Mouse (Mus musculus) bone marrow, adult 2 months (tissue): ENCODE measurements at regions not wholly inside any gene's neighbourhood (a gene's known extent, or its start where the extent isn't known, plus 50 kb on each side); places are given as distances from the start of the nearest gene placed in this dataset.

Experiments
- CTCF ChIP-seq: fragments of 200-500 bp; IDR thresholded peaks from 2 replicates; pipeline ENCODE4 v1.5.1; 2011; ENCODE audit warnings: low read length, control low read depth; ENCODE audit not compliant: control insufficient read depth, insufficient read depth
- POLR2A ChIP-seq: fragments of 200-500 bp; IDR thresholded peaks from 2 replicates; pipeline ENCODE4 v1.6.1; 2011; ENCODE audit warnings: low read depth, mild to moderate bottlenecking, control low read depth, low read length, borderline replicate concordance; ENCODE audit not compliant: control insufficient read depth

DNA sequence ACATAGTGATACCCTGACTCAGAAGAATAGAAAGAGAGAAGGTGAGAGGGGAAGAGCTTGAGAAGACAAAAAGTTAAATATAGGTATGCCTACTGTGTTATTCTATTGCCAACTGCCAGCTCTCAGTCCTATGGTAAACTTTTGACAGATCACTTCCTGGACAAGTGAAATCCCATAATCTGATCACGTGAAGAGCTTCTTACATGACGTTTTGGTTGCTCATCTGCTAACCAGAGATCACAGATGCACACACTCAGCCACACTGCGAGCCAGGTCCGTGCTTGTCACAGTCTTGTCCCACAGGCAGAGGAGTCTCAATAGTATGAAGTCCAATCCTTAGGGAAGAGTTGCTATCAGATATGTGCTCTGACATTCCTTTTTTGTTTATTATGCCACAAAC, 147.8 kb upstream of the Zfp703 start:
- TF ChIP-seq POLR2A (no peak), CTCF (no peak)
